Mouse (Mus musculus) spleen, adult 2 months (tissue): ENCODE results near the gene Gm44511. TPM values are rescaled to one million over a fixed set of nuclear protein-coding genes. Genes with fewer than 3 reads are reported as not detected.

Source experiments
- DNase-seq, 2 experiments: peaks; one replicate each; pipeline versions ENCODE4 v3.0.0 to v3.0.0-alpha.2; 2012 to 2021; ENCODE audit warnings: low spot score in 2 of 2, low read depth in 1 of 2
- H3K27ac ChIP-seq: fragments of 200-500 bp; 2 replicates; pipeline ENCODE4 v1.5.1; 2012; ENCODE audit warnings: low read length, inconsistent platforms; ENCODE audit not compliant: insufficient read depth
- H3K27me3 ChIP-seq: fragments of 200-500 bp; 2 replicates; pipeline ENCODE4 v1.6.1; 2012; ENCODE audit warnings: mild to moderate bottlenecking, moderate library complexity, low read length, inconsistent platforms; ENCODE audit not compliant: control insufficient read depth, insufficient read depth
- H3K36me3 ChIP-seq: fragments of 200-500 bp; 2 replicates; pipeline ENCODE4 v1.6.1; 2012; ENCODE audit warnings: mild to moderate bottlenecking, low read length, inconsistent platforms; ENCODE audit not compliant: control insufficient read depth, insufficient read depth
- H3K4me1 ChIP-seq: fragments of 200-500 bp; 2 replicates; pipeline ENCODE4 v1.6.1; 2011; ENCODE audit warnings: inconsistent platforms; ENCODE audit not compliant: control insufficient read depth, insufficient read depth, insufficient read length
- H3K4me3 ChIP-seq: fragments of 200-500 bp; 2 replicates; pipeline ENCODE4 v1.5.1; 2011; ENCODE audit warnings: mild to moderate bottlenecking, inconsistent platforms; ENCODE audit not compliant: insufficient read depth, insufficient read length; ENCODE audit errors: extremely low read depth
- CTCF ChIP-seq: fragments of 200-500 bp; IDR thresholded peaks from 2 replicates; pipeline ENCODE4 v1.5.1; 2011; ENCODE audit warnings: mild to moderate bottlenecking, inconsistent platforms; ENCODE audit not compliant: insufficient read depth, insufficient read length, insufficient replicate concordance; ENCODE audit errors: extremely low read depth
- POLR2A ChIP-seq: fragments of 200-500 bp; IDR thresholded peaks from 2 replicates; pipeline ENCODE4 v1.6.1; 2011; ENCODE audit warnings: low read depth, low read length, inconsistent platforms
- WGBS: fragments of 180-500 bp; shearing (Covaris S2); methylation state at CpG from one replicate; pipeline ENCODE4 v1.1.7; 2018; 5-methylcytosine and 5-hydroxymethylcytosine counted together
- polyA plus RNA-seq: library from polyadenylated mRNA; depleted of rRNA; stranded (reverse); fragments of >200 nt; gene quantifications from 2 replicates; pipeline ENCODE4 v1.2.3, GENCODE M21; 2012

The Gm44511 gene
- polyA plus RNA-seq, 1 experiment, result 0.23 TPM

- 86% methylated on average over 3 of the region's 3 CpGs for WGBS
- no peaks in the 10 kb centered on the region for H3K27me3 ChIP-seq
- no peak for TF ChIP-seq POLR2A
- TF ChIP-seq CTCF, result no peak
- peaks cover 26% of the 10 kb centered on the region; the same call in 1 of the 2 replicates for H3K4me1 ChIP-seq
- peaks cover 2% of the 10 kb centered on the region; the same call in 1 of the 2 replicates for H3K36me3 ChIP-seq
- no peak overlapping the region for H3K4me3 ChIP-seq
- H3K27ac ChIP-seq, result no peak overlapping the region
- DNase-seq, result no peak
Measured at GRCm38 (mm10) chr6:128854895-128855294, 28.8 kb upstream of the Gm44511 start.

GRCm38 (mm10) chr6:128854024-128854820 is 28.1 kb upstream of the Gm44511 start:
- peaks cover 3% of the 10 kb centered on the region; the same call in 1 of the 2 replicates for H3K36me3 ChIP-seq
- H3K4me1 ChIP-seq, result peaks cover 26% of the 10 kb centered on the region; the same call in 1 of the 2 replicates
- no peak overlapping the region for H3K4me3 ChIP-seq
- DNase-seq, result peak; percentile 71 to 79
- 53% methylated on average over 12 of the region's 12 CpGs for WGBS
- H3K27me3 ChIP-seq, result no peaks in the 10 kb centered on the region
- TF ChIP-seq POLR2A (no peak), CTCF (peak; percentile 3; the same call in 1 of the 2 replicates)
- peak overlapping the region; percentile 45 for H3K27ac ChIP-seq

- H3K27me3 ChIP-seq, result no peaks in the 10 kb centered on the region
- H3K4me3 ChIP-seq, result peak overlapping the region; percentile 2; the same call in 1 of the 2 replicates
- DNase-seq, result no peak
- WGBS, result 21% methylated on average over 3 of the region's 3 CpGs
- peaks cover 4% of the 10 kb centered on the region; the same call in 1 of the 2 replicates for H3K36me3 ChIP-seq
- no peak for TF ChIP-seq POLR2A
- no peak for TF ChIP-seq CTCF
- H3K4me1 ChIP-seq, result peaks cover 26% of the 10 kb centered on the region; the same call in 1 of the 2 replicates
- H3K27ac ChIP-seq, result peak overlapping the region; percentile 62; the same call in 1 of the 2 replicates
Measured at GRCm38 (mm10) chr6:128852766-128853165, 26.7 kb upstream of the Gm44511 start.

GRCm38 (mm10) chr6:128851151-128851550 is 25.0 kb upstream of the Gm44511 start:
- peaks cover 26% of the 10 kb centered on the region; the same call in 1 of the 2 replicates for H3K4me1 ChIP-seq

GRCm38 (mm10) chr6:128850671-128851070 is 24.6 kb upstream of the Gm44511 start:
- no peak for DNase-seq
- Histone ChIP-seq H3K4me3 (no peak overlapping the region), H3K4me1 (peaks cover 24% of the 10 kb centered on the region; the same call in 1 of the 2 replicates), H3K36me3 (peaks cover 3% of the 10 kb centered on the region; the same call in 1 of the 2 replicates), H3K27ac (peak overlapping the region; percentile 20; the same call in 1 of the 2 replicates), H3K27me3 (no peaks in the 10 kb centered on the region)
- 63% methylated on average over 2 of the region's 2 CpGs for WGBS
- TF ChIP-seq CTCF (no peak), POLR2A (no peak)

More at GRCm38 (mm10) chr6:128851151-128851550, 25.0 kb upstream of the Gm44511 start:
- Histone ChIP-seq H3K27me3 (no peaks in the 10 kb centered on the region), H3K27ac (peak overlapping the region; percentile 85; the same call in 1 of the 2 replicates), H3K4me3 (no peak overlapping the region), H3K36me3 (peaks cover 3% of the 10 kb centered on the region; the same call in 1 of the 2 replicates)
- 25% methylated on average over 2 of the region's 2 CpGs for WGBS
- no peak for DNase-seq
- TF ChIP-seq POLR2A (no peak), CTCF (no peak)

- DNase-seq, result peak in 1 of 2 experiments; percentile 41
Measured at GRCm38 (mm10) chr6:128849902-128850301, 23.8 kb upstream of the Gm44511 start.

More at GRCm38 (mm10) chr6:128849902-128850301, 23.8 kb upstream of the Gm44511 start:
- 66% methylated on average over 2 of the region's 2 CpGs for WGBS
- TF ChIP-seq CTCF (peak; percentile 54; the same call in 1 of the 2 replicates), POLR2A (no peak)
- Histone ChIP-seq H3K27me3 (no peaks in the 10 kb centered on the region), H3K27ac (no peak overlapping the region), H3K36me3 (peaks cover 3% of the 10 kb centered on the region; the same call in 1 of the 2 replicates), H3K4me3 (no peak overlapping the region), H3K4me1 (peaks cover 21% of the 10 kb centered on the region; the same call in 1 of the 2 replicates)
